Mouse (Mus musculus) frontal cortex, adult 2 months (tissue): ENCODE measurements at regions not wholly inside any gene's neighbourhood (a gene's known extent, or its start where the extent isn't known, plus 50 kb on each side); places are given as distances from the start of the nearest gene placed in this dataset.

Experiments
- DNase-seq, 2 experiments: peaks; one replicate each; pipeline ENCODE4 v3.0.0; 2022; ENCODE audit warnings: low spot score in 1 of 2; ENCODE audit errors: extremely low spot score in 1 of 2

GRCm38 (mm10) chr14:97170841-97171240 is 651.9 kb upstream of the Klhl1 start:
- DNase-seq: no peak

GRCm38 (mm10) chr14:97165793-97166192 is 646.9 kb upstream of the Klhl1 start:
- peak in 1 of 2 experiments; percentile 11 for DNase-seq

GRCm38 (mm10) chr14:97148997-97149653 is 630.2 kb upstream of the Klhl1 start:
- DNase-seq: no peak

- DNase-seq: no peak
Measured at GRCm38 (mm10) chr14:97115918-97116635, 597.2 kb upstream of the Klhl1 start.

GRCm38 (mm10) chr14:97101090-97101675 is 582.3 kb upstream of the Klhl1 start:
- no peak for DNase-seq

GRCm38 (mm10) chr14:97093389-97093788 is 574.5 kb upstream of the Klhl1 start:
- DNase-seq: no peak

GRCm38 (mm10) chr14:97088863-97089262 is 570.0 kb upstream of the Klhl1 start:
- no peak for DNase-seq

GRCm38 (mm10) chr14:97087346-97087745 is 568.4 kb upstream of the Klhl1 start:
- no peak for DNase-seq

GRCm38 (mm10) chr14:97086363-97087309 is 567.7 kb upstream of the Klhl1 start:
- DNase-seq: no peak

GRCm38 (mm10) chr14:97074808-97075207 is 555.9 kb upstream of the Klhl1 start:
- DNase-seq: no peak

GRCm38 (mm10) chr14:97068770-97069169 is 549.9 kb upstream of the Klhl1 start:
- no peak for DNase-seq

- DNase-seq: no peak
Measured at GRCm38 (mm10) chr14:97068313-97068712, 549.4 kb upstream of the Klhl1 start.

- peak in 1 of 2 experiments; percentile 9 for DNase-seq
Measured at GRCm38 (mm10) chr14:97045321-97045720, 526.4 kb upstream of the Klhl1 start.

GRCm38 (mm10) chr14:97039850-97040249 is 520.9 kb upstream of the Klhl1 start:
- DNase-seq: no peak

GRCm38 (mm10) chr14:97028528-97028927 is 509.6 kb upstream of the Klhl1 start:
- no peak for DNase-seq

GRCm38 (mm10) chr14:97006294-97006693 is 487.4 kb upstream of the Klhl1 start:
- DNase-seq: no peak

- DNase-seq: no peak
Measured at GRCm38 (mm10) chr14:96995081-96995480, 476.2 kb upstream of the Klhl1 start.

GRCm38 (mm10) chr14:96990542-96991162 is 471.8 kb upstream of the Klhl1 start:
- DNase-seq: no peak

GRCm38 (mm10) chr14:96963074-96963447 is 444.2 kb upstream of the Klhl1 start:
- DNase-seq: no peak

- DNase-seq: peak in 1 of 2 experiments; percentile 30
Measured at GRCm38 (mm10) chr14:96962426-96963073, 443.6 kb upstream of the Klhl1 start.
